Mouse (Mus musculus) liver, postnatal 0 days (tissue): ENCODE data around the gene AI837181.

ENCODE experiments used
- CTCF ChIP-seq: sonication (generic); IDR thresholded peaks from 2 replicates; pipeline ENCODE4 v1.5.1; 2016; ENCODE audit warnings: antibody characterized with exemption, low read depth
- EP300 ChIP-seq: IDR thresholded peaks from 2 replicates; pipeline ENCODE4 v1.6.1; 2016; ENCODE audit warnings: antibody characterized with exemption, low read depth, mild to moderate bottlenecking

- TF ChIP-seq CTCF (no peak), EP300 (peak; percentile 42; the same call in 1 of the 2 replicates)
These were observed 16.6 kb upstream of the AI837181 start for GRCm38 (mm10) chr19:5408057-5409001.
